Mouse (Mus musculus) MEL (cell line): ENCODE results near the gene Ccdc194. TPM values are rescaled to one million over a fixed set of nuclear protein-coding genes. Genes with fewer than 3 reads are reported as not detected.
A peak's percentile ranks its signal among the peaks of the same experiment; 100 is the strongest.

ENCODE experiments used
- DNase-seq: peaks from one replicate; pipeline ENCODE4 v3.0.0; 2011; ENCODE audit warnings: low read depth, low spot score
- H3K27ac ChIP-seq: 2 replicates; pipeline ENCODE4 v1.5.1; 2012; ENCODE audit warnings: low read depth, mild to moderate bottlenecking, control low read depth, low read length, moderate library complexity; ENCODE audit not compliant: control insufficient read depth
- H3K27me3 ChIP-seq, 2 experiments: fragments of 150-350 bp in 1 of 2; sonication (generic) in 1 of 2; 2 replicates each; pipeline ENCODE4 v1.6.1; 2012; ENCODE audit warnings: low read length in 2 of 2, mild to moderate bottlenecking in 2 of 2, improper control_type of control experiment in 1 of 2, moderate library complexity in 1 of 2; ENCODE audit not compliant: insufficient read depth in 2 of 2, control insufficient read depth in 1 of 2
- H3K36me3 ChIP-seq, 2 experiments: 2 replicates each; pipeline ENCODE4 v1.6.1; 2012 to 2014; ENCODE audit warnings: low read length in 2 of 2, improper control_type of control experiment in 1 of 2, inconsistent platforms in 1 of 2, mild to moderate bottlenecking in 1 of 2; ENCODE audit not compliant: insufficient read depth in 2 of 2, control insufficient read depth in 1 of 2
- H3K4me1 ChIP-seq, 2 experiments: fragments of 150-350 bp in 1 of 2; sonication (generic) in 1 of 2; 2 replicates each; pipeline ENCODE4 v1.6.1; 2012; ENCODE audit warnings: low read length in 2 of 2, improper control_type of control experiment in 1 of 2, mild to moderate bottlenecking in 1 of 2; ENCODE audit not compliant: insufficient read depth in 2 of 2, control insufficient read depth in 1 of 2
- H3K4me3 ChIP-seq, 2 experiments: fragments of 150-350 bp in 1 of 2; sonication (generic) in 1 of 2; 2 replicates each; pipeline ENCODE4 v1.5.1; 2012; ENCODE audit warnings: low read depth in 2 of 2, low read length in 2 of 2, mild to moderate bottlenecking in 2 of 2, moderate library complexity in 2 of 2, control low read depth in 1 of 2, improper control_type of control experiment in 1 of 2; ENCODE audit not compliant: control insufficient read depth in 1 of 2, insufficient read depth in 1 of 2
- H3K79me2 ChIP-seq: 2 replicates; pipeline ENCODE4 v1.6.1; 2012; ENCODE audit warnings: mild to moderate bottlenecking, low read length, moderate library complexity; ENCODE audit not compliant: control insufficient read depth, poor library complexity, insufficient read depth
- H3K9ac ChIP-seq: 2 replicates; pipeline ENCODE4 v1.6.1; 2012; ENCODE audit warnings: low read depth, mild to moderate bottlenecking, control low read depth, low read length, moderate library complexity; ENCODE audit not compliant: control insufficient read depth, poor library complexity, severe bottlenecking
- H3K9me3 ChIP-seq: fragments of 150-350 bp; sonication (generic); replicated peaks from 2 replicates; pipeline ENCODE4 v1.6.1; 2012; ENCODE audit warnings: mild to moderate bottlenecking, low read length, improper control_type of control experiment, moderate library complexity; ENCODE audit not compliant: insufficient read depth
- CHD1 ChIP-seq: IDR thresholded peaks from 2 replicates; pipeline ENCODE4 v1.6.1; 2012; ENCODE audit warnings: low read depth, mild to moderate bottlenecking, inconsistent platforms, low read length, improper control_type of control experiment
- CTCF ChIP-seq, 3 experiments: IDR thresholded peaks in 2 of 3; conservative IDR thresholded peaks in 1 of 3; 2 replicates each; pipeline ENCODE4 v1.5.1; 2011 to 2012; ENCODE audit warnings: low read length in 3 of 3, low read depth in 2 of 3, mild to moderate bottlenecking in 2 of 3, improper control_type of control experiment in 1 of 3, inconsistent platforms in 1 of 3, mixed read lengths in 1 of 3, moderate library complexity in 1 of 3; ENCODE audit not compliant: control insufficient read depth in 1 of 3, insufficient read depth in 1 of 3, poor library complexity in 1 of 3, severe bottlenecking in 1 of 3
- ELF1 ChIP-seq: IDR thresholded peaks from 2 replicates; pipeline ENCODE4 v1.6.1; 2014; ENCODE audit warnings: low read depth, mild to moderate bottlenecking, inconsistent platforms, low read length, improper control_type of control experiment, moderate library complexity
- EP300 ChIP-seq, 2 experiments: IDR thresholded peaks; 2 replicates each; pipeline ENCODE4 v1.6.1; 2011; ENCODE audit warnings: improper control_type of control experiment in 2 of 2, low read length in 2 of 2, low read depth in 1 of 2, mild to moderate bottlenecking in 1 of 2
- HCFC1 ChIP-seq: IDR thresholded peaks from 2 replicates; pipeline ENCODE4 v1.6.1; 2012; ENCODE audit warnings: low read depth, mild to moderate bottlenecking, inconsistent platforms, low read length, improper control_type of control experiment, moderate library complexity
- JUND ChIP-seq: IDR thresholded peaks from 2 replicates; pipeline ENCODE4 v1.6.1; 2011; ENCODE audit warnings: low read depth, mild to moderate bottlenecking, improper control_type of control experiment, low read length
- MAX ChIP-seq: IDR thresholded peaks from 2 replicates; pipeline ENCODE4 v1.6.1; 2011; ENCODE audit warnings: low read length, improper control_type of control experiment
- MAZ ChIP-seq: IDR thresholded peaks from 2 replicates; pipeline ENCODE4 v1.6.1; 2012; ENCODE audit warnings: low read depth, mild to moderate bottlenecking, inconsistent platforms, low read length, improper control_type of control experiment
- MEF2A ChIP-seq: IDR thresholded peaks from 2 replicates; pipeline ENCODE4 v1.6.1; 2014; ENCODE audit warnings: low read depth, mild to moderate bottlenecking, inconsistent platforms, low read length, improper control_type of control experiment; ENCODE audit not compliant: poor library complexity, insufficient replicate concordance, severe bottlenecking; ENCODE audit errors: extremely low read depth
- MXI1 ChIP-seq: IDR thresholded peaks from 2 replicates; pipeline ENCODE4 v1.6.1; 2011; ENCODE audit warnings: mild to moderate bottlenecking, low read depth, low read length, improper control_type of control experiment
- MYB ChIP-seq: IDR thresholded peaks from 2 replicates; pipeline ENCODE4 v1.6.1; 2011; ENCODE audit warnings: mild to moderate bottlenecking, low read depth, low read length, improper control_type of control experiment
- POLR2A ChIP-seq, 2 experiments: IDR thresholded peaks; 2 replicates each; pipeline ENCODE4 v1.6.1; 2011 to 2012; ENCODE audit warnings: low read length in 2 of 2, mild to moderate bottlenecking in 2 of 2, control low read depth in 1 of 2, improper control_type of control experiment in 1 of 2, low read depth in 1 of 2, moderate library complexity in 1 of 2; ENCODE audit not compliant: control insufficient read depth in 1 of 2, insufficient read depth in 1 of 2, poor library complexity in 1 of 2
- POLR2AphosphoS5 ChIP-seq: IDR thresholded peaks from 2 replicates; pipeline ENCODE4 v1.6.1; 2012; ENCODE audit warnings: low read depth, borderline replicate concordance, mild to moderate bottlenecking, inconsistent platforms, low read length, moderate library complexity, mixed read lengths
- RAD21 ChIP-seq: IDR thresholded peaks from 2 replicates; pipeline ENCODE4 v1.6.1; 2011; ENCODE audit warnings: mild to moderate bottlenecking, low read depth, low read length, improper control_type of control experiment
- RCOR1 ChIP-seq: IDR thresholded peaks from 2 replicates; pipeline ENCODE4 v1.6.1; 2012; ENCODE audit warnings: low read depth, mild to moderate bottlenecking, inconsistent platforms, low read length, improper control_type of control experiment
- SIN3A ChIP-seq: IDR thresholded peaks from 2 replicates; pipeline ENCODE4 v1.6.1; 2012; ENCODE audit warnings: low read length, improper control_type of control experiment, inconsistent platforms
- SMC3 ChIP-seq: IDR thresholded peaks from 2 replicates; pipeline ENCODE4 v1.6.1; 2011; ENCODE audit warnings: low read depth, low read length, improper control_type of control experiment
- TAL1 ChIP-seq: IDR thresholded peaks from 2 replicates; pipeline ENCODE4 v1.6.1; 2012; ENCODE audit warnings: mild to moderate bottlenecking, inconsistent platforms, low read length, moderate library complexity, mixed read lengths
- TCF12 ChIP-seq: IDR thresholded peaks from 2 replicates; pipeline ENCODE4 v1.6.1; 2014; ENCODE audit warnings: low read depth, mild to moderate bottlenecking, inconsistent platforms, low read length, improper control_type of control experiment, moderate library complexity
- USF1 ChIP-seq: IDR thresholded peaks from 2 replicates; pipeline ENCODE4 v1.6.1; 2014; ENCODE audit warnings: low read depth, mild to moderate bottlenecking, inconsistent platforms, low read length, improper control_type of control experiment, moderate library complexity
- USF2 ChIP-seq, 2 experiments: IDR thresholded peaks; 2 replicates each; pipeline ENCODE4 v1.6.1; 2011 to 2012; ENCODE audit warnings: improper control_type of control experiment in 2 of 2, low read length in 2 of 2, borderline replicate concordance in 1 of 2, inconsistent platforms in 1 of 2, low read depth in 1 of 2, mild to moderate bottlenecking in 1 of 2; ENCODE audit not compliant: insufficient read depth in 1 of 2
- polyA plus RNA-seq, 2 experiments: library from polyadenylated mRNA; stranded (reverse) in 1 of 2; unstranded in 1 of 2; fragments of >175 nt in 1 of 2; fragments of >200 nt in 1 of 2; gene quantifications; 2 replicates each; pipeline versions ENCODE4 v1.2.1 to v1.2.4; 2012; ENCODE audit warnings: low replicate concordance in 2 of 2, low read depth in 1 of 2; ENCODE audit not compliant: insufficient read length in 2 of 2, insufficient read depth in 1 of 2, missing spikeins in 1 of 2
- total RNA-seq: library from RNA; depleted of rRNA; stranded (reverse); fragments of 300-350 nt; gene quantifications from 2 replicates; pipeline ENCODE4 v1.2.3, GENCODE M21; 2012

Ccdc194 gene
- total and polyA plus RNA-seq, 3 experiments: not detected

GRCm38 (mm10) chr8:71547590-71547989, 22.1 kb upstream of the Ccdc194 start:
- H3K9ac ChIP-seq: no peak overlapping the region

GRCm38 (mm10) chr8:71545053-71545452, 19.5 kb upstream of the Ccdc194 start:
- H3K4me1 ChIP-seq: peaks cover 2 to 8% of the 10 kb centered on the region in 2 experiments; a peak in 1 of 4 replicates
- DNase-seq: no peak
- peaks cover 0 to 5% of the 10 kb centered on the region in 2 experiments; a peak in 2 of 4 replicates for H3K36me3 ChIP-seq
- no peak for TF ChIP-seq SIN3A
- TF ChIP-seq POLR2A (IDR thresholded peaks at IDR 0.05; ENCODE audit: control insufficient read depth in 1 of 2, insufficient read depth in 1 of 2, low read depth in 1 of 2, low read length in 2 of 2, poor library complexity in 1 of 2): no peak
- TF ChIP-seq CTCF (IDR thresholded peaks at IDR 0.05 in 2 of 3, conservative IDR thresholded peaks at IDR 0.05 in 1 of 3; ENCODE audit: control insufficient read depth in 1 of 3, insufficient read depth in 1 of 3, low read depth in 2 of 3, low read length in 3 of 3, poor library complexity in 1 of 3, severe bottlenecking in 1 of 3): no peak
- TF ChIP-seq USF1: no peak
- no peak overlapping the region for H3K27ac ChIP-seq
- no peaks in the 10 kb centered on the region for H3K27me3 ChIP-seq
- H3K9ac ChIP-seq: no peak overlapping the region
- H3K9me3 ChIP-seq: no peaks in the 10 kb centered on the region
- H3K79me2 ChIP-seq: 0 out of 2 replicates have a peak, but pooled peaks cover 6% of the 10 kb centered on the region
- no peak overlapping the region for H3K4me3 ChIP-seq

More at GRCm38 (mm10) chr8:71547590-71547989, 22.1 kb upstream of the Ccdc194 start:
- no peak for DNase-seq
- no peaks in the 10 kb centered on the region for H3K27me3 ChIP-seq
- H3K27ac ChIP-seq: no peak overlapping the region
- H3K4me1 ChIP-seq: 0 out of 4 replicates have a peak, but pooled peaks cover 0 to 5% of the 10 kb centered on the region in 2 experiments
- H3K36me3 ChIP-seq: no peaks in the 10 kb centered on the region
- no peaks in the 10 kb centered on the region for H3K9me3 ChIP-seq
- no peak overlapping the region for H3K4me3 ChIP-seq
- TF ChIP-seq HCFC1 (no peak), TCF12 (no peak), POLR2AphosphoS5 (no peak), RAD21 (no peak)
- 0 out of 2 replicates have a peak, but pooled peaks cover 6% of the 10 kb centered on the region for H3K79me2 ChIP-seq

GRCm38 (mm10) chr8:71543755-71544154, 18.2 kb upstream of the Ccdc194 start:
- no peak for DNase-seq
- no peaks in the 10 kb centered on the region for H3K27me3 ChIP-seq
- H3K36me3 ChIP-seq: peaks cover 0 to 5% of the 10 kb centered on the region in 2 experiments; a peak in 2 of 4 replicates
- H3K27ac ChIP-seq: no peak overlapping the region
- TF ChIP-seq USF2 (IDR thresholded peaks at IDR 0.05; ENCODE audit: borderline replicate concordance in 1 of 2, insufficient read depth in 1 of 2, low read depth in 1 of 2, low read length in 2 of 2) (no peak), MAZ (no peak), SMC3 (no peak), ELF1 (no peak), POLR2AphosphoS5 (no peak), MEF2A (no peak), RCOR1 (no peak), MAX (no peak), MYB (no peak), MXI1 (no peak), TAL1 (no peak), EP300 (IDR thresholded peaks at IDR 0.05; ENCODE audit: low read depth in 1 of 2, low read length in 2 of 2) (no peak), CHD1 (no peak), JUND (no peak)
- TF ChIP-seq, all 39 proteins: peak for 0
- H3K4me1 ChIP-seq: peaks cover 2 to 8% of the 10 kb centered on the region in 2 experiments; a peak in 1 of 4 replicates
- no peak overlapping the region for H3K9ac ChIP-seq
- H3K79me2 ChIP-seq: 0 out of 2 replicates have a peak, but pooled peaks cover 6% of the 10 kb centered on the region
- H3K9me3 ChIP-seq: no peaks in the 10 kb centered on the region
- H3K4me3 ChIP-seq: peak overlapping the region; percentile 88 to 93; a peak in 2 of 4 replicates
